Mouse (Mus musculus) CD4-positive, CD25-positive, alpha-beta regulatory T cell, adult 4 months (primary cell): ENCODE measurements around the gene Chka. TPM values are rescaled to one million over a fixed set of nuclear protein-coding genes. Genes with fewer than 3 reads are reported as not detected.
A peak's percentile ranks its signal among the peaks of the same experiment; 100 is the strongest.

Experiments
- ATAC-seq: one replicate; pipeline ENCODE4 v1.8.0; 2017
- polyA plus RNA-seq, 2 experiments: library from polyadenylated mRNA; unstranded; fragments of 100-300 nt; shearing (Covaris generic); gene quantifications; one replicate each; pipeline ENCODE4 v1.2.1; 2017

Chka gene
- polyA plus RNA-seq, 2 experiments from 2014 or later, result 2.5 to 3.7 TPM

DNA sequence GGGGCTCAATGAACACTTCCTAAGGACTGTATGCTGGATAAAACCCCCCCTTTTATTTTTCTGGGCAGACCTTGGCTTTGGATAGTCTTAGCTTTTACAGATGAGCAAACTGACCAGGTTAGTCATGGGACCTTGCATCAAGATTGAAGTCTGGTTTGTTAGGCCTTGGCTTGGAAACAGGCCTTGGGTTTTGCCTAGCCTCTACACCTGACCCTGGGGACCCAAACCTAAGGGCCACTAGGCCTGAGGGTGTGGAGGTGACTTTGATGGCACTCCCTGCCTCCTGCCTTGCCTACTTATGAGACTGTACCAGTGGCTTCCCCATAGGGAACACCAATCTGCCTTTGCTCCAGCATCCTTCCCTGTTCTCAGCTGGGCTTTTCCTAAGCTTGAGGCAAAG, 68.4 kb downstream of the Chka start:
- ATAC-seq, result no peak

DNA sequence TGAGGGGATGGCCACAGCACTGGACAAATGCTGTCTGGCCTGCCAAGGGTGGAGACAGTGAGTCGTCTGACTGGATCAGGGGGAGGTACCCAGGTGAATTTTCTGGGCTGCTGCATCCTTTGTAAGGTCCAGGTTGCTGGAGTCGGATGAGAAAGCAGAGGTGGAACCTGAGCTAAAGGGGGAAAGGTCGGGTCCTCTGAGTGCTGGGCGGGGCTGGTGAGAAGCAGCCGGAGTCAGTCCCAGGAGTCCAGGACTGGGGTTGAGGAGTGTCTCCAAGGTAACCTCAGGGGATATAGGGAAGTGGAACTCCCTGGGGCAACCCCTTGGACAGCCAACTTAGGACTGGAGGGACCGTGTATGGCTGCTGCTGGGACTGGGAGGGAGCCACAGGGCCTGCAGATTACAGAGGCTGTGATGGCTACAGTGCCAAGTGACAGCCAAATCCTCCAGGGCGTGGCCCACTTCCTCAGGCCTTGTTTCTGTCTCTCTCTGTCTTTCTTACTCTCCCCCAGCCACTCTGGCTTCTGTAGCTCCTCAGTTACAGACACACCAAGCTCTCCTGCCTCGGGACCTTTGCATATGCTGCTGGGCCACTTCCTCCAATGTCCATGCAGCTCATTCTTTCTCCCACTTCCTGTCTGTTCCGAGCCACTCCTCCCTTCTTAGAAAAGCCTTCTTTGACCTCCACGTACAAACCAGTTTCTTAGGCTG, 71.2 kb downstream of the Chka start:
- ATAC-seq, result no peak

DNA sequence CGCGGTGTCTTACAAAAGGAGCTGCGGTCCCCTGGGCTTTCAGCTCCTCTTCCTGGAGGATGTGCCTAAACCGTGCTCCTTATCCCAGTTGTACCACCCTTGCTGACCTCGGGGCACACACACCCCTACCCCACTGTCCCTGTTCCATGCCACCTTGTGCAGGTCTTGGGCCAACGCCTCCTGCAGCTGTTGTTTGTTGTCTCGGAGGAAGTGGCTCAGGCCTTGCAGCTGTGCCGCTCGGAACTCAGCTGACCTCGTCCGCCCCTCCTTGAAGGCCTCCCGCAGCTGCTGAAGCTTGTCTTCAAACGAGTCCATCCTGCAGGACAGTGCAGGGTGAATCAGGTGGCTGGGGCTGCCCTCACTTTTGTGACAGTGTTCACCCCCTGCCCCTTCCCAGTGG, 72.0 kb downstream of the Chka start:
- ATAC-seq, result no peak

DNA sequence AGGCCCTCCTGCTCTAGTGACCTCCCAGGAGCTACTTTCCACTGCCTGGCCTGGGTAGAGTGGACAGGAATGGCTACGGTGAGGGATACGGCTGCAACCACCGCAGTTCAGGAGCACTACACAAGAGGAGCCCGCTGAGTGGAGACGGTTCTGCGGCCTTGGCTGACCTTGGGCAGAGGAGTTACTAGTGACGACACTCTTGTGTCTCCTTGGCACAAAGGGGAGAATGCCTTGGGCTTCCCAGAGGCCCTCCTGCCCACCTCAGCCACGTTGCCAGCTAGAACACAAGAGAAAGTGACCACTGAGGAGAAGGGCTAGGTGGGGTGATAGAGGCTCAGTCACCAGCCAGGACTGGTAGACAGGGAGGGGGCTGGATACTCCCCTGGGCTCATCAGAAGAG, 72.6 kb downstream of the Chka start:
- no peak for ATAC-seq

DNA sequence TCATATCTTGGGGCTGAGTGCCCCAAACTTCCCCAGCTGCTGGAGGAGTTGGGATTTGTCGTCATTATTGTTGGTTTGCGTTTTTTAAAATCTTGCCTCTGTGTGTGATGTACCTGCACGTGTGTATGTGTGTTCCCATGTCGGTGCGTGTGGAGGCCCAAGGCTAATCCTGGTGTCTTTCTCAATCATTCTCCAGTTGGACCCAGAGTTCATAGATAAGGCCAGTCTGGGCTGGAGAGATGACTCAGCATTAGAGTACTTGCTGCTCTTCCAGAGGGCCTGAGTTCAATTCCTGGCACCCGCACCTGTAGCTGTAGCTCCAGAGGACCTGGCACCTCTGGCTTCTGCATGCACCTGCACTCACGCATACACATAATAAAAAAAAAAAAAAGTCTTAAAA, 73.3 kb downstream of the Chka start:
- no peak for ATAC-seq

DNA sequence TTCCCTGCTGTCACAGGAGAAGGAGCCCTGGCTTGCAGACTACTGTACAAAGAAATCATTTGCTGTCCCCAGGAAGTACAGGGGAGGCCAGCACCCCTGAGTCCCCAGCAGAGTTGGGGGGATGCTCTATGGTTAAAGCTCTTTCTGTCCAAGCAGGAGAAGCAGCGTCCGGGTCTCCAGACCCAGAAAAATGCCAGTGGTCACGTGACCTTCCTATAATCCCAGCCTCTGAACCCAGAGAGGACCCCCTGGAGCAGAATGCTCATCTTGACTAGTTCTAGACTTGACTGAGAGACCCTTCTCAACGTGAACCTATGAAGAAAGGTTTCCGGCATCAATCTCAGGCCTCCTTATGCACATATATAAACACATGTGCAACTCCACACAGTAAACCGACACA, 74.3 kb downstream of the Chka start:
- ATAC-seq, result no peak

DNA sequence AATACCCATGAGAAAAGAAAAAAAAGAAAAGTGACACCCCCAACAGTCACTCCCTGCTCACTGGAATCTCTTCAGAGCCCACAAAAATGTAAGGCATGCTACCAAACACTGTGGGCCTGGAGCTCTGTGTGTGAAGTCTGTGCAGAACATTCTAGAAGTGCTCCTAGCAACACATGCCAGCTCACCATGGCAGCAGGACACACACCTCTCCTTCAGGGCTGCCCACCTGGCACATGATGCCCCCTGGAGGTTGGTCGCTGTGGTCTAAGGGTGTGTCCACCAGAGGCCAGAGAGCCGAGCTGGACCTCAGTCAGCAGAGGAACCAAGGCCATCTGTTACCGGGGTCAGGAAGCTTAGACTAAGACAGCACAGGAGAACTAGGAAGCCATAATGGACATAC, 74.7 kb downstream of the Chka start:
- ATAC-seq, result no peak

DNA sequence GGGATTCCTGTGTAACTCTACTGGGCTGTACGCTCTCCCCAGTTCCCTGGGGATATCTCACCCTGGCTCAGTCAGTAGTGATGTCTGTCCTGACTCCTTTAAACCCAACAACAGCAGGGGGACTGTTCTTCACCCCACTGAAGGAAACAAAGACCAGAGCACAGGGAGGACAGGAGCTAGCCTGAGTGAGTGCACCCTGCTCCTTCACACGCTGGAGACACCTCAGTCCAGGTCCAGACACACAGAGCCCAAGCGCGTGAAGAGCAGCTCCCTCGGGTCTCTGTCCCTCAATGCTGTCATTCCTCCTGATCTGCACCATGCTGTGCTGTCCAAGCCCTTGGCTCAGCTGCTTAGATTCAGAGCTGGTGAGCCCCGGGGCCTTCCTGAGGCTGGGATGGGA, 75.1 kb downstream of the Chka start:
- no peak for ATAC-seq

DNA sequence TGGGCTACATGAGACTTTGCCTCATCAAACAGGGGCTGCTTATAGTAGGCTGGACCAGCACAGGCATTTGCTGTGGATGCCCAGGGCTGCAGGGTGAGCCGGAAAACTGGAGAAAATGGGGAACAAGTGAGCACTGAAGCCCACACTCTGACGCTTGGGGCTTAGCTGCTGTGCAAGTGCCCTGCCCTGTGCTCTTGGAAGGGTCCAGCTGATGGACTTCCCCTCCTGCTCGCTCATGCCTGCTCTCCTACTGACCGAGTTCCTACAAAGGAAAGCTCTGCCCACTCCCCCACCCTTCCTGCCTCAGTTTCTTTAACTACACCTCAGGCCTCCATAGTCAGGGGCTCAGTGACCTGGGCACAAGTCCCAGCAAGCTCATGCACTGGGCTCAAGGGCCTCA, 76.4 kb downstream of the Chka start:
- ATAC-seq, result no peak

DNA sequence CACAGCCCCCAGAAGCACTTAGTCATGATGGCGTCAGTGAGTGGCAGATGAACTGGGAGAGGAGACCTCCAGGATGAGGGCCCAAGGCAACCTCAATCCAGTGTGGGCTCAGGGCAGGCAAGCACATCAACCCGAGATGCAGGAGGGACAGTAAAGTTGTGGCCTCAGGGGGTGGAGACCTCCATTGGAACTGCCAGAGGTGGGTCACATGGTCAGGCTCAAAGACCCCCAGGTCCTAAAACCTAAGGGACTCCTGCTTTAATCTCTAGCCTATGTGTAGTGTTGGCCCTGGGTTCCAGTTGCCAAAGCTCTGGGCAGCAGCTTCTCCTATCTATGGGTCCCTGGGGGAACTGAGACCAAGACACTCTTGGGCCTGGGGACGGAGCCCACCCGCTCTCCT, 77.2 kb downstream of the Chka start:
- ATAC-seq, result no peak

DNA sequence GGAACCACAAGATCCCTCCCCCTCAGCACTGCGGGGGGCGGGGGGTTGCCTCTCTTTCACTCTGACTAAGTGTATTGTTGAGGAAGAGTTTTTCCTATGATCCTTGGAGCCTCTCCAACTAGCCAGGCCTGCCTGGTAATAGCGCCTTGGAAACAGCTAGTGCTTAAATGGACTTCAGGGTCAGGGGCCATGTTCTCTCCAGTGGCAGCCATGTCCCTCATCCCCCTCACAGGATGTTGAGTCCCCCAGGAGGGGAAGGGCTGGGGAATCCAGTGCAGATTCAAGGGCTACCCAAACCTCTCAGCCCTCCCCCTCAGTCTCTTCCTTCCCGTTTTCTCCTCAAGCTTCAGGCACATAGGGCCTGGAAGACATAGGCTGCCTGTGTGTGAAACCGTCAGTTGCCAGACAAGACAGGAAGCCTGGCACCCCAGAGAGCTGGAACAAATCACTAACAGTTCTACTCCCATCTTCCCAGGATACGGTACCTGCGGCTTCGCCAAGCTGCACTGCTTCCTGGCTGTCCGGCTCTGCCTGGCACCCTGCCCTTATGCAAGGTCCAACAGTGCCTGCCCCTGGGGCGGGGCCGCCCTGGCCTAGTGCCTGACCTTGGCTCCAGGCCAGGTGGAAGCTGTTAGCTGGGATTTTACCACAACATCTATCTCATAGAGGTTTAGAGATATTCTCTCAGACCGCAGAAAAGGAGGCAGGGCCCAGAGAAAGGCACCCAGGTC, 77.8 kb downstream of the Chka start, which contains the start of gene Aldh3b1:
Gene Aldh3b1 (minus strand): TSS at position 598 of the 731 bp plus-strand sequence.
- ATAC-seq, result no peak

DNA sequence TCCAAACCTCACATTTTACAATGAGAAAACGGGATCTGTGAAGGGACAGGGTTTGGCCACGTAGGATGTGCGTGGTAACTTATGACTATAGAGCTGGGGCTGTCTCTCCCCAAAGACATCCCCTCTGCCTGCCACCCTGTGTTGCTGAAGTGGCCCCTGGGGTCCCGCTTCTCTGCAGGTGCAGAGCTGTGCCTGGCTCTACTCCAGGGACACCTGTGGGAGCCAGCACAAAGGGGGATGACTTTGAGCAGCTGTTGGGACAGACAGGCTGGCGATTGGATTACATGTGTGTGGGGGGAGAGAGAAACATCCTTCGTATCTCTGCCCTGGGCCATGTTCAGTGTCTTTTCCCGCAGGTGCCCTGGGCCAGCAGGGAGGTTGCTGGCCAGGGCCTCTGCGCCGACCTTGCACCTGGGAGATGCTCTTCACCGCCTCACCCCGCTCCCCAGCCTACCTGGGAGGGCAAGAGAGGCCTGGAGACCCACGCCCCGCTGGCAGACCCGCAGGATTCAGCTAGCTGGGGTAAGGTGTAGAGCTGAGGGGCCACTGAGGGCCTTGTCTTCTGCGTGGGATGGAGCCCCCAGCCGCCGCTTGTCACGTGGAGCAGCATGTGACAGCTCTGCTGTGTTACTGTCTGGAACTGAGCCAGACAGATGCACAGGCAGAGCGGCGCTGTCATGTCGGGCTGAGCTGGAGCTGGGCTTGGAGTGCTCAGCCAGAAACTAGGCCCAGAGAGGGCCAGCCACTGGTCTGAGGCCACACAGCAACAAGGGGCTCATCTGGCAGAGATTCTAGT, 78.9 kb downstream of the Chka start:
- no peak for ATAC-seq

DNA sequence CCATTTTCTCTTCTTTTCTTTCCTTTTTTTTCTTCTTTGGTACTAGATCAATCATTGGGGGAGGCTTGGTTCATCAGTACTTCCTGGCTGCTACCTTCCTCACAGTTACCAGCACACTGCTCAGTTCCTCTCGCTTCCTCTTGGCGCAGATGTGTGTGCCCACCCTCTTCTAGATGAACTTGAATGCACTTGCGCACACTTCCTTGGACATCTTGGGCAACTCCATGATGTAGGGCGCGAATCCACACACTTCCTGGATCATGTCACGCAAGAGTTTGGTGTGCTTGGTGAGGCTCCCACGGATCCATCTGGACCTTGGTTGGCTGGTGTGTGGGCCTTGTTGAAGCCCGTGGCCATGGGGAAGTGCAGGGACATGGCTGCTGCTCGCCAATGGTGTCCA, 80.1 kb downstream of the Chka start:
- ATAC-seq, result no peak

DNA sequence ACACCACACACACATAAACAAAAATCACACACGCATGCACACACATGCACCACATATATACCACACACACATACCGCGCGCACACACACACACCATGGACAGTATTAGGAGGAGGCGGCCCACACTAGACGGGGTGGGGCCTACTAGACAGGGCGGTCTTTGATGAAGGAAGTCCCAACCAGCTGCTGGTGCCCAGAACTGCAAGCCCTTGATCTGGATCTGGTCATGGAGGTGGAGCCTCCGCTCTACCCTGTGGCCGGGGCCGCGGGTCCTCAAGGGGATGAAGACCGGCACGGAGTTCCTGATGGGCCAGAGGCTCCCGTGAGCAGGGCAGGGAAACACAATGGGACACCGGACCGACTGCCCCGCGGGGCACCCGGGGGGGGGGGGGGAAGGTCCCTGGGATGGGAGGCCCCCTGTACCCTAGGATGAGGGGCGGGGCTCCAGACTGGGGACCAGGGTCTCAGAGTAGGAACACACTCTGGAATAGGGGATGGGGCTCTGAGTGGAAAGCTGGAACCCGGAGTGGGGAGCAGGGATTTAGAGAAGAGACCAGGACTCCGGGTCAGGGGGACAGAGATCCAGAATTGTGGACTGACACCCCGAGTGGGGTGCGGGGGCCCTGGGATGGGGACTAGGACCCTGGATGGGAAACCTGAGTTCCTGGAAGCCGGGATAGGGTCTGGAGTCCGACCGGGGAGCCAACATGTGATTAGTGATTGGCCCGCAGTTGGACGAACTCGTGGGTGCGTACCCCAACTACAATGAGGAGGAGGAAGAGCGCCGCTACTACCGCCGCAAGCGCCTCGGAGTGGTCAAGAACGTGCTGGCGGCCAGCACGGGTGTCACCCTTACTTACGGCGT, 83.7 kb downstream of the Chka start, which contains the start of gene Unc93b1:
Gene Unc93b1 (plus strand): TSS at position 155 of the 864 bp plus-strand sequence.
- peak; percentile 89 for ATAC-seq

DNA sequence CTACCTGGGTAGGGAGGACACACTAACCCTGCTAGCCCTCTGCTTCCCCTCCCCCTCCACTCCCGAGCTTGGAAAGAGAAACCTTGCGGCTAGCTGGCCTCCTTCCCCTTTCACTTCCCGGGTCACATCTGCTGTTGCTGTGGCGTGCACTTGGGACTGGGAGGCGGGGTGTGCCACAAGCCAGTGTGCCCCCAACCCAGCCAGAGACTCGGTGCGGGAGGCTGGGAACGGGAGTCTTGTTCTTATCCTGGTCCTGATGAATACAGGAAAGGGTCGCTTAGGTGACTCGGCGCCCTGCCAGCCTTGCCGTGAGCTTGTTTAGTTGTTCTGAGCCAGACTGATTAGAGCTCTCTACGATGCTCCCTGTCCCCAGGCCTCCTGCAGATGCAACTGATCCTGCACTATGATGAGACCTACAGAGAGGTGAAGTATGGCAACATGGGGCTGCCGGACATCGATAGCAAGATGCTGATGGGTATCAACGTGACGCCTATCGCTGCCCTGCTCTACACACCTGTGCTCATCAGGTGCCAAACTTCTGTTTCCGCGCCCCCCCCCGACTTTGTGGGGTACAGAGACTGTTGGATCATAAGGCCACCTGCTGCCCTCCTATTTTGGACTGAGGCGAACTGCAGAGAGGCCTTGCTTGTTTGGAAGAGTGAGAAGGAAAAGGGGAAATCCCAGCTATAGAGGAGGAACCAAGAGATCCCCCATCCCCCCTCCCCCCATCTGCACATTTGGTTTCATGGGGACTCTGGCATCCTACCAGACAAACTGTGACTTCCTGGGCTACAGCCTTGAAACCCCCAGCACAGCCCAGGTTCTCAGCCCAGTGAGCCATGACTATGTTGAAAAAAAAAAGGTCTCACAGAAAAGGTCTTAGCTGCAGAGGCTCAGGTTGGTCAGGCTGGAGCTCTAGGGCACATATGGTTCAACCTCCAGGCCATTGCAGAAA, 84.6 kb downstream of the Chka start:
- peak; percentile 59 for ATAC-seq

DNA sequence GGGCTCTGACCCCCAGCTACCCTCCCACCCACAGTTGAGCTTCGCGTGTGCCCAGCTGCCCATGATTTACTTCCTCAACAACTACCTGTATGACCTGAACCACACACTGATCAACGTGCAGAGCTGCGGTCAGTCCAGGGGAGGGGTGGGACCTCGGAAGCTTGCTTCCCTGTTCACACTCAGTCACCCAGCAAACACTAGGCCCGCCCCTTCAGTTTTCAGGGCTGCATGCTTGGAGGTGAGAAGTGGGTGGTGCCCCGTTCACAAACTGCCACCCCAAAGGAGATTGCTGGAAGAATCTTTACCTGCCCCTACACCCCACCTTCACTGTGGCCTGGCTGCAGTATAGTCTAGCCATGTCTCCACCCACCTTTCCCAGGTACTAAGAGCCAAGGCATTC, 90.7 kb downstream of the Chka start:
- ATAC-seq, result no peak

DNA sequence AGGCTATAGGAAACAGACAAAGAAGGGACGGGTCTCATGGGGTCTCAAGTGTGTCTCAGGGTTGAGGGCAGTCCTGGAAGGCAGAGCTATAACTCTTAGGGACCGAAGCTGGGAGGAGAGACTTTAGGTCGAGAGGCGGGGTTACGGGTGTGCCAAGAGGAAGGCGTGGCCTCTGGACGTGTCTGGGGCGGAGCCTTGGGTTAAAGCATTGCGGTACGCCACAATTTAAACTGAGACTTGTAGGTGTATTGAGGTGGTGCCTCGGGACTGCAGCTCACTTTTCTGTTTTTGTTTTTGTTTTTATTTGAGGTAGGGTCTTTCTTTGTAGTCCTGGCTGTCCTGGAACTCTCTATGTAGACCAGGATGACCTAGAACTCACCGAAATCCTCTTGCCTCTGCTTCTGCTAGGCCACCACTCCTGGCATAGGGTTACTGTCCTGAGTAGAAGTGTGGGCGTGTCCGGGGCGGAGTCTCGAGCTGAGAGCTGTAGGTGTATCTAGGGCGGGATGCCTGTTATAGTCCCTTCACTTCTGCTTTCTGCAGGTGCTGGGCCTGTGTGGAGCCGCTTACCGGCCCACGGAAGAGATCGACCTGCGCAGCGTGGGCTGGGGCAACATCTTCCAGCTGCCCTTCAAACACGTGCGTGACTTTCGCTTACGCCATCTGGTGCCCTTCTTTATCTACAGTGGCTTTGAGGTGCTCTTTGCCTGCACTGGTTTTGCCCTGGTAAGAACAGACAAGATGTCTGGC, 91.6 kb downstream of the Chka start:
- ATAC-seq, result peak; percentile 82
